Mouse (Mus musculus): Measurements from ENCODE around the gene Atp6v0c. TPM values are rescaled to one million over a fixed set of nuclear protein-coding genes. Genes with fewer than 3 reads are reported as not detected.
"Not testable (repeated sequence)": the region's sequence is repeated elsewhere in the genome, so short reads cannot be mapped to it uniquely, and the experiment has no call there.

The Atp6v0c gene
- polyA plus RNA-seq, 1 experiment from 2014 or later: 1,089 TPM

DNA sequence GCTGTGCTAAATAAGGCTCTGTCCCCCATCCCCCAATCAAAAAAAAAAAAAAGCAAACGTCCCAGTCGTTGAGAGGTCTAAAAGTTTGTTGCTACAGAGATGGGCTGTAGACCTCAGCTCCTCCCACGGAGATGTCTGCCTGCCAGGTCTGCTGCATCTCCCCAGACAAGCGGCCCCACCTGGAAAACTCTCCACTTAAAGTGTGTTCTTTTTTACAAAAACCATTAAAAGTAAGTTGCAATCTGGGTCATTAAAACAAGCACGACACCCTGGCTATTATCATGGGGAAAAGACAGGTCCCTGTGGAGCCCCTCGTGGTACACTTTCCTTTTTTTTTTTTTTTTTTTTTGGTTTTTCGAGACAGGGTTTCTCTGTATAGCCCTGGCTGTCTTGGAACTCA is 18.1 kb downstream of the Atp6v0c start:
- no peak for ATAC-seq (ENCODE audit: low read depth)
- Histone ChIP-seq H3K27me3 (no peaks in the 10 kb centered on the region), H3K4me3 (no peak overlapping the region), H3K27ac (replicated peaks) (no peak overlapping the region), H3K4me2 (peak overlapping the region; percentile 59), H3K4me1 (replicated peaks) (peaks cover 9% of the 10 kb centered on the region), H3K36me3 (peaks cover 10% of the 10 kb centered on the region; the same call in 1 of the 2 replicates), H3K9me3 (no peaks in the 10 kb centered on the region), H3K9ac (0 out of 2 replicates have a peak overlapping the region, but pooled peaks have one; percentile 61)
- WGBS: 14% methylated on average over 7 of the region's 7 CpGs

DNA sequence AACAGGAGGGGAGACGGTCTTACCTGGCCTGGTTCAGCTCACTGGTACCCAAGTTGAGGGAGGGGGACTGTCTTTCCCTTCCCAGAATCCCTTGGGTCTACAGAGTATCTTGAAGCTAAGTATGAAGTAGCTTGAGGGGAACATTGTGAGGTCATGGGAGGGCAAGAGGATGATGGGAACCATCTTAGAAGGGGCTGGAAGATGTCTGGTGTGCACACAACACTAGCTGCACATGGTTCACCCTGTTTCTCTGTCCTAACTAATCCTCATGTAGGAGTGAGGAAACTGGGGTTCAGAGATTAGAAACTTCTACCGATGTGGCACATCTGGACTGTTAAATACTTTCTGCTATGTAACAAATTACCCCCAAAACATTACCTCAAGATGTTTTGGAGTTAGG is 18.7 kb downstream of the Atp6v0c start, which contains the start of gene Pdpk1:
Gene Pdpk1 (minus strand): TSS at position 101 of the 400 bp plus-strand sequence.
- no peak for ATAC-seq (ENCODE audit: low read depth)
- Histone ChIP-seq H3K27me3 (no peaks in the 10 kb centered on the region), H3K27ac (replicated peaks) (no peak within 1 kb of the TSS), H3K9me3 (no peaks in the 10 kb centered on the region), H3K4me1 (replicated peaks) (peaks cover 9% of the 10 kb centered on the region), H3K4me3 (peak within 1 kb of the TSS; percentile 31), H3K9ac (peak within 1 kb of the TSS; percentile 61), H3K36me3 (peaks cover 4% of the 10 kb centered on the region; the same call in 1 of the 2 replicates), H3K4me2 (peak within 1 kb of the TSS; percentile 59)
- WGBS: 87% methylated on average over 2 of the region's 2 CpGs

DNA sequence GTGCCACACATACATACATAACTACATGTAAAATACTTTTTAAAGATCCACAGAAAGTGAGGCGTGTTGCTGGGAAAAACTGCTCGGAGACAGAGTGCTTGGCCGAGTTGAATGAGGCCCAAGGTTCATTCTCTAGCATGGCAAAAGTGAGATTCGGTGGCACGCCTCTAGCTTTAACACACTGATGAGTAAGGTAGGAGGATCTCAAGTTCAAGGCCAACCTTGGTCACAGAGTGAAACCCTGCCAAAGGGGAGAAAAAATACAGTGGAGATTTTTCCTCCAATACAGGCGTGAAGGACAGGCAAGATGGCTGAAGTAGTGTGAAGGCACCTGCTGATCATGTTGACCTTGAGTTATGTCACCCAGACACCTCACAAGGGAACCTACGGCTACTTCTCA is 20.1 kb downstream of the Atp6v0c start:
- H3K4me2 ChIP-seq: no peak overlapping the region
- no peak overlapping the region for H3K27ac ChIP-seq (replicated peaks)
- no peaks in the 10 kb centered on the region for H3K27me3 ChIP-seq
- no peaks in the 10 kb centered on the region for H3K9me3 ChIP-seq
- no peak overlapping the region for H3K4me3 ChIP-seq
- peaks cover 9% of the 10 kb centered on the region for H3K4me1 ChIP-seq (replicated peaks)
- WGBS: 90% methylated on average over 7 of the region's 7 CpGs
- ATAC-seq (ENCODE audit: low read depth): no peak
- H3K9ac ChIP-seq: no peak overlapping the region
- no peaks in the 10 kb centered on the region for H3K36me3 ChIP-seq

DNA sequence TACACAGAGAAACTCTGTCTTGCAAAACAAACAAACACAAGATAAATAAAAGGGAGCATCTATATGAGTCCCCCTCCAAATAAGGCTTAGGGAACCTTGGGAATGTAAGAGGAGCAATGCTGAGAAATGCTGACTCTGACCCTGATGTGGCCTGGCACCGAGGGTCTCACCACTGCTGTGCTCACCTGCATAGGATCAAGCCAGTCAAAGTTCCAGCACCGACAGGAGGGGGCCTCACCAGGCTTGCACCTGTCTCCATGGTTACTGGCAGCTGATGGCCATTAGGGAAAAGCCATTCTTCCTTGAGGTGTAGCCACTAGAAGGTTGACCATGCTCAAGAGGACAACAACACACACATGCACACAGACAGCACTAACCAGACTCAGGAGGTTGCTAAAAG is 26.6 kb downstream of the Atp6v0c start:
- WGBS: 47% methylated on average over 2 of the region's 2 CpGs
- Histone ChIP-seq H3K9ac (no peak overlapping the region), H3K4me2 (peak overlapping the region; percentile 96; the same call in 1 of the 2 replicates), H3K9me3 (no peaks in the 10 kb centered on the region), H3K4me3 (0 out of 2 replicates have a peak overlapping the region, but pooled peaks have one; percentile 97), H3K27me3 (no peaks in the 10 kb centered on the region), H3K36me3 (no peaks in the 10 kb centered on the region), H3K4me1 (replicated peaks) (peaks cover 29% of the 10 kb centered on the region), H3K27ac (replicated peaks) (no peak overlapping the region)
- no peak for ATAC-seq (ENCODE audit: low read depth)

DNA sequence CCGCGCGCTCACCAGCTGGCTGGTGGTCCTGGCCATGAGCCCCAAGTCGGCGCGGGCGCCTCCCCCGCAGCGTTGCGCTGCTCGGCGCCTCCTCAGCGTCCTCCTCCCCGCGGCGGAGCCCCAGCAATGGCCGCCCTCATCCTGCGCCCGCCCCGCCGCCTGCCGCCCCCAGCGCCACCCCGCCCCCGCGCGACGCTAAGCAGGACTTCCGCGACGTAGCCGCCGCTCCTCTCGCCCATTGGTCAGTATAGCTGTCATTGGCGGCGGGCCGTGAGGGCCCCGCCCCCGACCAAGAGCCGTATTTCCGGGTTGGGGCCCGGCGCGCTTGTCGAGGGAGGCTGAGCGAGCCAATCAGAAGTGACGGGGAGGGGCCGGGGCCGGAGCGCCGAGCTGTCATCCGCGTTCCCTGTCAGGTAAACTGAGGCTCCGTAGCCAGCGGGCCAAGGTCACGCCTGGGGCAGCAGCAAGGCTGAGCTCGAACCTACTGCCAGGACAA is 28.0 kb downstream of the Atp6v0c start:
- Histone ChIP-seq H3K4me1 (replicated peaks) (peaks cover 36% of the 10 kb centered on the region), H3K9ac (peak overlapping the region; percentile 92), H3K4me2 (peak overlapping the region; percentile 96), H3K27me3 (no peaks in the 10 kb centered on the region), H3K27ac (replicated peaks) (peak overlapping the region; percentile 86), H3K36me3 (no peaks in the 10 kb centered on the region), H3K4me3 (peak overlapping the region; percentile 97), H3K9me3 (no peaks in the 10 kb centered on the region)
- WGBS: under 1% methylated on average over 56 of the region's 57 CpGs
- peak; percentile 97 for ATAC-seq (ENCODE audit: low read depth)

DNA sequence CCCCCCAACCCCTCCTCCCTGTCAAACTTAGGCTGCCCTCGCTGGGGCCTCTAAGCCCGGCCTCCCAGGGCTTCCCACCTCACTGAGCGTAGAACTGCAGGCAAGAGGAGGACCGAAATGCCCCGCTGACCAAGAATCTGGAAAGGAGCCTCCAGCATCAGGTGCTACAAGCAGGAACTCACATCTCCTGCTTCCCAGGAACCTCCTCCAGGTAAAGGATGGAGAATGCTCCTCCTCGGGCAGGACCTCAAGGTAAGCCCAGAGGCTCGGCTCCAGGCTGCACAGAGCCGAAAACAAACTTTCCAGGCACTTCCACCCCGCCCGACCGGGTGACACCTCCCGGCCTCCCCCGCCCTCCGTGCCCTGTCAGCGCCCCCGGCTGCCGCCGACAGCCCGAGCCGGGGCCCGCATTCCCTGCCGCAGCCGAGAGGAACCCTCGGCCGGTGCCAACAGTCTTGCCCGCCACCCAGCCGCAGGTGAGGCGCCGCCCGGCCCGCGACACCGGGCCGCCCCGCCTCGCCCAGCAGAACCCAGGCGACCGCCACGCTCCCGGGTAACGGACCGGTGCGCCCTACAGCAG is 28.6 kb downstream of the Atp6v0c start:
- Histone ChIP-seq H3K27ac (replicated peaks) (peak overlapping the region; percentile 86), H3K9me3 (no peaks in the 10 kb centered on the region), H3K36me3 (no peaks in the 10 kb centered on the region), H3K4me2 (peak overlapping the region; percentile 96), H3K9ac (peak overlapping the region; percentile 92), H3K4me3 (peak overlapping the region; percentile 97), H3K27me3 (no peaks in the 10 kb centered on the region), H3K4me1 (replicated peaks) (peaks cover 36% of the 10 kb centered on the region)
- under 1% methylated on average over 43 of the region's 43 CpGs for WGBS
- ATAC-seq (ENCODE audit: low read depth): peak; percentile 20

DNA sequence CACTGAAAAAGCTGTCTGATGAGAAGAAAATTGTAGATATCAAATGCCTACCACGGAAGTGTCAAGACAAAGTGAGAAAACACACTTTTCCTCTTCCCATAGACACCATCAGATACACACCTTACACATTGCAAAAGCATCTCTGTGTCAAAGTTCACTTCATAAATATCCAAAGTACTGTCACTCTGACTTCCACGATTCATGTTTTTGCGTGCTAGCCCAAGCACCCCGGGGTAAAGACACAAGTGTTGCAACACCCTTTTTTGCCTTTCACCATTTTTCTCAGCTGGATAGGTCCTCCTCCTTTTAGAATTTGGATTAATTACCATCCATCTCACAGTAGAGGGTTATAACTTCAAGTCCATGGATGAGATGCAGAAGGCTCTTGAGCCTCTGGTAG is 29.5 kb downstream of the Atp6v0c start:
- 96% methylated on average over 4 of the region's 4 CpGs for WGBS
- Histone ChIP-seq H3K27ac (replicated peaks) (no peak overlapping the region), H3K9ac (peak overlapping the region; percentile 92; the same call in 1 of the 2 replicates), H3K4me1 (replicated peaks) (peaks cover 36% of the 10 kb centered on the region), H3K27me3 (no peaks in the 10 kb centered on the region), H3K4me3 (peak overlapping the region; percentile 97), H3K4me2 (peak overlapping the region; percentile 96), H3K9me3 (no peaks in the 10 kb centered on the region), H3K36me3 (no peaks in the 10 kb centered on the region)
- ATAC-seq (ENCODE audit: low read depth): no peak

DNA sequence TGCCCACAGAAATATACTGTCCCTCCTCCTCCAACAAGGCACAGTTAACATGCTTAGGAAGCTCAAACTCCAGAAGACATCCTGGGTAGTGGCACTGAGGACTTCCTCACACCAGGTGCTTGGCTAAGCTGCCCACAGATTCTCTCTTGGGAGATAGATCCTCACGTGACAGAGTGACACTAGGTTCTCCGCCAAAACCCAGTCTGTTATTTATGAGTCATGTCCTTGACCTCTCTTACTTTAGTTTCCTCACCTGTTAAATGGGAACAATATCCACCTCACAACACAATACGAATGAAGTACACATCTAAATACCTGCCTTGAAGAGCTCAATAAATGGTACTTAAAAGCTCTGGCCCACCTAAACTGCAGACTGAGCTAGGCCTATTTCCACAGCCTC is 30.2 kb downstream of the Atp6v0c start:
- H3K36me3 ChIP-seq: no peaks in the 10 kb centered on the region
- 0 out of 2 replicates have a peak overlapping the region, but pooled peaks have one; percentile 96 for H3K4me2 ChIP-seq

DNA sequence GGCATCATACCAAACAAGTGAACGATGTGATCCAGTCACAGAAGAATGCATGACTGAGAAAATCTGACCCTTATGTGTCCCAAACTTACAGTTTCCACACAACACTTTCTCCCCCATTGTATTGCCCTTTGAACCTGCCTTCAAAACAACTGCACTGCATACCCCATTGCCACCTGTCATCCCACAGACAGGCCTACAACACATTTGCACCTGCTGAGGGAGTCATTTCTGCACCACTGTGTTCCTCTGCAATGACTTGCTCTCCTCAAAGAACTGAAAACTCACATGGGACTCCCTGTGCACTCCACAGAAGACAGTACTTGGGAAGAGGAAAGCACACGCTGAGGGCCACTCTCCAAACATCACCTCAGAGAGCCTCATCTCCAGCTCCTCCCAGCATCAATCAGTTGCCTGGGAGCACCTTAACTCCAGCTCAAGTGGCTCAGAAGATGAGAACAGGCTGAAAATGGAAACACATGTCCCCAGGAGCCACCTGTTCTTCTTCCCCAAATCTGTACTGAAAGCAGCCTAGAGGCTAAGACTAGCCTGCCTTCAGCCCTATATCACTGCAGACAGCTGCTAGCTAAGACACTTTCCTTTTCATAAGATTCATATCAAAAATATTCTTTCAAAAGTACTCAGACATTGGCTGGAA is 32.1 kb downstream of the Atp6v0c start:
- no peak overlapping the region for H3K9ac ChIP-seq
- no peak overlapping the region for H3K4me3 ChIP-seq
- no peaks in the 10 kb centered on the region for H3K36me3 ChIP-seq
- H3K27ac ChIP-seq (replicated peaks): no peak overlapping the region
- ATAC-seq (ENCODE audit: low read depth): no peak
- H3K27me3 ChIP-seq: no peaks in the 10 kb centered on the region
- WGBS: 87% methylated on average over 2 of the region's 2 CpGs
- peaks cover 32% of the 10 kb centered on the region for H3K4me1 ChIP-seq (replicated peaks)
- H3K4me2 ChIP-seq: no peak overlapping the region
- H3K9me3 ChIP-seq: no peaks in the 10 kb centered on the region

More for the DNA sequence above, 30.2 kb downstream of the Atp6v0c start:
- Histone ChIP-seq H3K4me3 (no peak overlapping the region), H3K4me1 (replicated peaks) (peaks cover 36% of the 10 kb centered on the region), H3K27ac (replicated peaks) (no peak overlapping the region), H3K9me3 (no peaks in the 10 kb centered on the region), H3K9ac (no peak overlapping the region), H3K27me3 (no peaks in the 10 kb centered on the region)
- 83% methylated on average over 3 of the region's 3 CpGs for WGBS
- ATAC-seq (ENCODE audit: low read depth): no peak

DNA sequence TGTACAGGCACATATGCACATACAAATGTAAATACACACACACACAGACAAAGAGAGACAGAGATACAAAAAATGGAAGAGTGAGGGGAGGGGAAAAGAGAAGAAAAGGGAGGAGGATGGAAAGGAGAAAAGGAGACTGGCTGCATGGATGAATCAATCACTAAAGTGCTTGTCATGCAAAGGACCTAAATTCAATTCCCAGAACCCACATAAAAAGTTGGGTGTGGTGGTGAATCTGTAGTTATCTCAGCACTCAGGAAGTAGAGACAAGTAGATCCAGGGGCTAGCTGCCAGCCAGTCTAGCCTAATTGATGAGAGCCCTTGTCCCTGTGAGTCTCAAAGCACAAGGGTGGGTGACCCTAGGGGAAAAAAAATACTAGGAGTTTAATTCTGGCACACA is 35.4 kb downstream of the Atp6v0c start:
- Histone ChIP-seq H3K9ac (no peak overlapping the region), H3K4me1 (replicated peaks) (peaks cover 9% of the 10 kb centered on the region), H3K36me3 (no peaks in the 10 kb centered on the region), H3K27ac (replicated peaks) (no peak overlapping the region), H3K27me3 (no peaks in the 10 kb centered on the region), H3K4me3 (no peak overlapping the region), H3K9me3 (no peaks in the 10 kb centered on the region), H3K4me2 (no peak overlapping the region)
- no peak for ATAC-seq (ENCODE audit: low read depth)

DNA sequence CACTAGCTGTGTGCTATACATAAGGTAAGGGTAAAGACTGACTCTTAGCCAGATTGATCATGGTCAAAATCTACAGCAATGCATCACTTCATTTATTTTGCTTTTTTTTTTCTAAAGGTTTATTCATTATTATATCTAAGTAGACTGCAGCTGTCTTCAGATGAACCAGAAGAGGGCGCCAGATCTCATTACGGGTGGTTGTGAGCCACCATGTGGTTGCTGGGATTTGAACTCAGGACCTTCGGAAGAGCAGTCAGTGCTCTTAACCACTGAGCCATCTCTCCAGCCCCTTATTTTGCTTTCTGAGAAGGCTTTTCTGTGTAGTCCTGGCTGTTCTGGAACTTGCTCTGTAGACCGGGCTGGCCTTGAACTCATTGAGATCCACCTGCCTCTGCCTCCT is 36.6 kb downstream of the Atp6v0c start:
- H3K9me3 ChIP-seq; H3K27ac ChIP-seq (replicated peaks); H3K9ac ChIP-seq; H3K4me1 ChIP-seq (replicated peaks); H3K4me3 ChIP-seq; H3K27me3 ChIP-seq; ATAC-seq (ENCODE audit: low read depth); H3K36me3 ChIP-seq; H3K4me2 ChIP-seq: not testable (repeated sequence)
- 92% methylated on average over 4 of the region's 4 CpGs for WGBS

DNA sequence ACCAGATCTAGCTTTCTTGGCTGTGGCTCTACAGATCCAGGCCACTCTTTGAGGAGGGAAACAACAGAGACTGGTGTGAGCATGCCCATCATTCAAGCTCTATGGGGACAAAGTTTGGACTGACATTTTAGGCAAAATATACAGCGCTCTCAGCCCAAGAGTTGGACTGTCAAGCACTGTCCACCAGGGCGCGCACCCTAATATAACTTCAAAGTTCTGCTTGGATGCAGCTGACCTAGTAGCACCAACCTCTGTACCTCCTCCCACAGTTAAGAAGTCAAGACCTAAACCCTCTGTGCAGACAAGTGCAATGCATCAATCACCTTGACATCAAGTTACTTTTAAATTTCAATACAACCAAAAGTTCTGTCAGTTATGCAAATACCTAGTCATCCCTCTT is 37.9 kb downstream of the Atp6v0c start:
- no peaks in the 10 kb centered on the region for H3K27me3 ChIP-seq
- no peaks in the 10 kb centered on the region for H3K36me3 ChIP-seq
- no peak overlapping the region for H3K9ac ChIP-seq
- no peak overlapping the region for H3K4me2 ChIP-seq
- 92% methylated on average over 3 of the region's 3 CpGs for WGBS
- H3K9me3 ChIP-seq: no peaks in the 10 kb centered on the region
- H3K4me1 ChIP-seq (replicated peaks): no peaks in the 10 kb centered on the region
- H3K27ac ChIP-seq (replicated peaks): no peak overlapping the region
- ATAC-seq (ENCODE audit: low read depth): no peak
- H3K4me3 ChIP-seq: no peak overlapping the region

Measured in neural tube, embryonic 13.5 days (tissue).